Mouse (Mus musculus) lung, adult 2 months (tissue): ENCODE measurements at regions not wholly inside any gene's neighbourhood (a gene's known extent, or its start where the extent isn't known, plus 50 kb on each side); places are given as distances from the start of the nearest gene placed in this dataset.

Experiments used
- DNase-seq: peaks from one replicate; pipeline ENCODE4 v3.0.0; 2022
- H3K4me1 ChIP-seq: fragments of 200-500 bp; 2 replicates; pipeline ENCODE4 v1.6.1; 2011; ENCODE audit warnings: low read length; ENCODE audit not compliant: control insufficient read depth, insufficient read depth
- H3K4me3 ChIP-seq: fragments of 200-500 bp; replicated peaks from 2 replicates; pipeline ENCODE3; 2011; ENCODE audit warnings: low read depth, mild to moderate bottlenecking, control low read depth, low read length; ENCODE audit errors: extremely low read depth
- CTCF ChIP-seq: fragments of 200-500 bp; IDR thresholded peaks from 2 replicates; pipeline ENCODE4 v1.5.1; 2011; ENCODE audit warnings: mild to moderate bottlenecking, low read length, control low read depth; ENCODE audit not compliant: insufficient read depth
- POLR2A ChIP-seq: fragments of 200-500 bp; IDR thresholded peaks from 2 replicates; pipeline ENCODE4 v1.6.1; 2011; ENCODE audit warnings: low read depth, mild to moderate bottlenecking, control low read depth, low read length, borderline replicate concordance; ENCODE audit errors: extremely low read depth
- WGBS: fragments of 180-500 bp; shearing (Covaris S2); methylation state at CpG from one replicate; pipeline ENCODE4 v1.1.7; 2018; 5-methylcytosine and 5-hydroxymethylcytosine counted together

- WGBS: 59% methylated on average over 3 of the region's 3 CpGs
- Histone ChIP-seq H3K4me1 (peaks cover 2% of the 10 kb centered on the region; the same call in 1 of the 2 replicates), H3K4me3 (no peak overlapping the region)
- no peak for DNase-seq
- no peak for TF ChIP-seq CTCF
- TF ChIP-seq POLR2A: no peak
Observed at GRCm38 (mm10) chr13:75543595-75543994, 163.0 kb upstream of the Ell2 start.

DNA sequence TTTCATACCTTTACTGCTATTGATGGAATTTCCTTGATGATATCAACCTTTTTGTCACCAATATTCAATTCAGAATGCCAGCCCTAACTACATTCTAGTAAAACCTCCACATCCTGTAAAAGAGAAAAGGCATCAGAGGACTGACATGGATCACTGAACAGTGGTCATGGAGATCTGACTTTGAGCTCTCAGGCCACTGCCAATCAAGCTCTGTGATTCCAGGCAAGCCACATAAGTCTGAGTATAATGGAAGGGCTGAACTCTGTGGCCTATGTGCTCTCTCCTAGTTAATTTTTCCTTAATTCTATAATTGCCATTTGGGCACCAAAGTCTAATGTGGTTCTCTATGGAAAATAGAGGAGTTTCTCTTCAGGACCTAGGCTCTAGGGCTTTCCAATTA, 161.8 kb upstream of the Ell2 start:
- DNase-seq: no peak
- Histone ChIP-seq H3K4me1 (peaks cover 2% of the 10 kb centered on the region; the same call in 1 of the 2 replicates), H3K4me3 (no peak overlapping the region)
- TF ChIP-seq CTCF (no peak), POLR2A (no peak)

- no peaks in the 10 kb centered on the region for H3K4me1 ChIP-seq
- no peak for TF ChIP-seq POLR2A
- TF ChIP-seq CTCF: no peak
- no peak overlapping the region for H3K4me3 ChIP-seq
- WGBS: 33% methylated on average over 3 of the region's 3 CpGs
- no peak for DNase-seq
Observed at GRCm38 (mm10) chr13:75547791-75548190, 158.8 kb upstream of the Ell2 start.

DNA sequence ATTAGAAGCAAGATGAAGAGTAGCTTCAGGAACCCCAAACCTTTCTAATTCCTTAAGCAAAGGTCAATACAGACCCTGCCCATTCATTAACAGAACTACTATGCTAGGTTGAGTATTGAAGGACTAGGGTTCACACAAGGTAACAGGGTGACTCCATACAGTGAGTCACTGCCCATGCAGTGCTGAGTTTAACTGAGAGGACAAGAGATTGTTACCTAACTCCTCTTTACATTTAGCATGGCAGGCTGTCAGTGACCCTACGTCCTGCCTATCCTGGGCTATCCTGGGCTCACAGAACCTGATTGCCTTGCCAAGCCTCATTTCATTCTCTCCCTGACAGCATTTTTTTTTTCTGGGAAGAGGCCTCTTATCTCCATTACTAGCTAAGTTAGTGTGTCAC, 127.6 kb upstream of the Ell2 start:
- DNase-seq: no peak
- TF ChIP-seq CTCF: no peak
- no peak for TF ChIP-seq POLR2A

DNA sequence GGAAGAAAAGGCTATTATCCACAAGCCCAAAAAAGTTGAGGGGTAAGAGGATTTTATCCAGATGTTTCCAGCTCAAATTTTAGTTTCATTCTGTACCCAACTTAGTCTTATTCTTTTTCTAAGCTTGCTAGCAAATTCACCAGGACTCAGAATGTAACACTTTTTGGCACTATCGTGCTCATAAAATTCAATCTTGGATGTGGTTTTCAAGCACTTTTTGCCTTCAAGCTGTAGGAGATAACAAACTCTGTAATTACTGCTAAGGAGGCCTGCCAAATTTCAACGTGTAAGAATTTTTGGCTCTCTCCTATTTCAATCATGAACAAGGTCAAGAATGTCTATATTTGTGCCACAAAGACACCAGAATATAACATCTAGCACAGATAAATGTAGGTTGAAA, 115.7 kb upstream of the Ell2 start:
- H3K4me1 ChIP-seq: no peaks in the 10 kb centered on the region
- DNase-seq: no peak
- 42% methylated on average over 2 of the region's 2 CpGs for WGBS
- TF ChIP-seq CTCF (no peak), POLR2A (no peak)
- H3K4me3 ChIP-seq: no peak overlapping the region

More for the DNA sequence above, 127.6 kb upstream of the Ell2 start:
- no peak overlapping the region for H3K4me3 ChIP-seq
- no peaks in the 10 kb centered on the region for H3K4me1 ChIP-seq
- 63% methylated on average over 1 of the region's 1 CpGs for WGBS

DNA sequence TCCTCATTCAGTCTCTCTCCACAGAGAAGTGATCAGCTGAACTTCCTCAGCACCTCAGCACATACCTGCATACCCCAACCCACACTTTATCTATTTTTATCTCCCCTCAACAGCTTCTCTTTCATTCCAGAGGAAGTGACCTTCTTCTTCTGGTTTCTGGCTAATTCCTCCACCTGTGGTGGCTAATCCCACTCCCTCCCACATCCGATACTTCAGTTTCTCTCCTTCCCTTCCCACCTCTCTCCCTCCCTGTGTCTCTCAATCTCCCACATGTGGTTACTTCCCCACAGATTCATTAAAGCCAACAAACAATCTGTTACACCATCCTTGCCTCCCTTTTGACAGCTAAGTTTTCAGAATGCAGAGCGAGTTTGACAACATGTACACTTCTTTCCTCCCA, 109.7 kb upstream of the Ell2 start:
- TF ChIP-seq CTCF (no peak), POLR2A (no peak)
- DNase-seq: no peak
- Histone ChIP-seq H3K4me1 (no peaks in the 10 kb centered on the region), H3K4me3 (no peak overlapping the region)
- 73% methylated on average over 2 of the region's 2 CpGs for WGBS

DNA sequence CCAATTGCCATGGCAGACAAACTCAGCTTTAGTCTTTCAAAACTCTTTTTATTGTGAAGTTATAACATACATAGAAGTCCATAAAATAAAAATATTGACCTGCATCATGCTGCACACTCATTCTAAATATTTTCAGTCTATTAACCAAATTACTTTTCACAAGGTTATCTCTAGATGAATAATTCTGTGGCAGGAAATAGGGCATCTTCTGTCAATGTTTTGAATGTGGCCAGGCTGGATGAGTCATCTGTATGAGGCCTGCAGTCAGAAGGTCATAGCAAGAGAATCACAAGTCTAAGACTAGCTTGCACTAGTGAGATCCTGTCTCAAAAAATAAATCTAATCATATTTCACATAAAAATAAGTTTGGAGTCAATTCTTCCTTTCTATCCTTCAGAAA, 108.4 kb upstream of the Ell2 start:
- Histone ChIP-seq H3K4me1 (no peaks in the 10 kb centered on the region), H3K4me3 (no peak overlapping the region)
- no peak for DNase-seq
- no peak for TF ChIP-seq CTCF

GRCm38 (mm10) chr13:75598675-75599074, 107.9 kb upstream of the Ell2 start:
- Histone ChIP-seq H3K4me1 (no peaks in the 10 kb centered on the region), H3K4me3 (no peak overlapping the region)
- 90% methylated on average over 1 of the region's 1 CpGs for WGBS
- DNase-seq: no peak
- no peak for TF ChIP-seq POLR2A
- TF ChIP-seq CTCF: no peak

GRCm38 (mm10) chr13:75623229-75623628, 83.3 kb upstream of the Ell2 start:
- H3K4me1 ChIP-seq: no peaks in the 10 kb centered on the region
- no peak for TF ChIP-seq CTCF
- no peak for TF ChIP-seq POLR2A
- no peak overlapping the region for H3K4me3 ChIP-seq
- 71% methylated on average over 3 of the region's 3 CpGs for WGBS
- no peak for DNase-seq

DNA sequence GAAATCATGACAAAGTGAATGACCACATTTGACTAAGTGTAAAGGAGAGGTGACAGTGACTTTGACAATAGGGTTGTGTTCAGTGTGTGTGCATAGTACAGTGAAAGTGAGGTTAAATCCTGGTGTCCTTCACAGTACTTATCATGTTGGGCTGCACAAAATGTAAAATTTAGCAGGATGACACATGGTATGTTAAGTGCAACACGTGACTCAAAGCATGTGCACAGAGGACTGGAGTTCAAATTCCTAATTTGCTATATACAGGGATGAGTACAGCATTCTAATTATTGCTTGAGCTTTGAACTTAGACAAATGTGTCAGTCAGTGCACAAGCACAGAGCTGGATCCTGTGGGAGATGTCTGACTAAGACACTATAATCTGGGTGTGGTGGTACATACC, 79.2 kb upstream of the Ell2 start:
- 66% methylated on average over 1 of the region's 1 CpGs for WGBS

GRCm38 (mm10) chr13:75631048-75631447, 75.5 kb upstream of the Ell2 start:
- TF ChIP-seq POLR2A (no peak), CTCF (no peak)
- no peaks in the 10 kb centered on the region for H3K4me1 ChIP-seq
- WGBS: 77% methylated on average over 1 of the region's 1 CpGs

More for the DNA sequence above, 79.2 kb upstream of the Ell2 start:
- no peak for DNase-seq
- Histone ChIP-seq H3K4me3 (no peak overlapping the region), H3K4me1 (no peaks in the 10 kb centered on the region)
- TF ChIP-seq POLR2A: no peak
- TF ChIP-seq CTCF: no peak

More at GRCm38 (mm10) chr13:75631048-75631447, 75.5 kb upstream of the Ell2 start:
- no peak for DNase-seq
- H3K4me3 ChIP-seq: no peak overlapping the region
